Mouse (Mus musculus): Measurements from ENCODE around the gene Adssl1.

The Adssl1 gene

DNA sequence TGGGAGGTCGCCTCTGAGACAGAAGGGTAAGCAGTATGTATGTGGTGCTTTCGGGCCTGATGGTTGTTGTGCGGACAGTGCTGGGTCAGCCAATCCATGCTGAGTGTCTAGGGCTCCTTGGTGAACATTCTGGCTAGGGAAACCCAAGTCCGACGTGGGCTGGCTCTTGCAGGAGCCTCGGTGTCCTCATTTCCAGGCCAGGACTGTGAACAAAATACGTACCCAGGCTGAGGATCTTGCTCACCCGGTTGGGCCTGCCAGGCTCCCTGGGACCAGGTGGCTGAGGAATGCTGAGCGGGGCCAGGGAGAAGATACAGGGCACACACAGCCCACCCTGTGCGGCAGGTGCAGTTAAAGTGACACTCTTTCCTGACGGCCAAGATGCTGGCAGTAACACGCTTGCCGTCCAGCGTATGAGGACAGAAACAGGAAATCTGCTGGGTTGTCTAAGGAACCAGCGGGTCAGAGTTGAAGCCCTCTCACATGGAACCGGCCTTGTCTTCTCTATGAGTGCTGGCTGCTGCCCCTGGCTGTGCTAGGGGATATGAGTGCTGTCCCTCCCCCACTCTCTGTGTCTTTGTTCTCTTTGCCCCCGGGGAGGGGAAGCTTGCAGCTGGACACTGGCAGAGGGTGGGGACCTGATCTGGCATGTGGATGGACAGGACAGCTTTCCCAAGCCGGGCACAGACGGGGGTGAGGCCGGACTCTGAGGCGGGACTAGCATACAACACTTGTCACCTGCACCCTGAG, 26.7 kb upstream of the Adssl1 start:
- DNase-seq (ENCODE audit: low spot score in 2 of 2) = no peak

DNA sequence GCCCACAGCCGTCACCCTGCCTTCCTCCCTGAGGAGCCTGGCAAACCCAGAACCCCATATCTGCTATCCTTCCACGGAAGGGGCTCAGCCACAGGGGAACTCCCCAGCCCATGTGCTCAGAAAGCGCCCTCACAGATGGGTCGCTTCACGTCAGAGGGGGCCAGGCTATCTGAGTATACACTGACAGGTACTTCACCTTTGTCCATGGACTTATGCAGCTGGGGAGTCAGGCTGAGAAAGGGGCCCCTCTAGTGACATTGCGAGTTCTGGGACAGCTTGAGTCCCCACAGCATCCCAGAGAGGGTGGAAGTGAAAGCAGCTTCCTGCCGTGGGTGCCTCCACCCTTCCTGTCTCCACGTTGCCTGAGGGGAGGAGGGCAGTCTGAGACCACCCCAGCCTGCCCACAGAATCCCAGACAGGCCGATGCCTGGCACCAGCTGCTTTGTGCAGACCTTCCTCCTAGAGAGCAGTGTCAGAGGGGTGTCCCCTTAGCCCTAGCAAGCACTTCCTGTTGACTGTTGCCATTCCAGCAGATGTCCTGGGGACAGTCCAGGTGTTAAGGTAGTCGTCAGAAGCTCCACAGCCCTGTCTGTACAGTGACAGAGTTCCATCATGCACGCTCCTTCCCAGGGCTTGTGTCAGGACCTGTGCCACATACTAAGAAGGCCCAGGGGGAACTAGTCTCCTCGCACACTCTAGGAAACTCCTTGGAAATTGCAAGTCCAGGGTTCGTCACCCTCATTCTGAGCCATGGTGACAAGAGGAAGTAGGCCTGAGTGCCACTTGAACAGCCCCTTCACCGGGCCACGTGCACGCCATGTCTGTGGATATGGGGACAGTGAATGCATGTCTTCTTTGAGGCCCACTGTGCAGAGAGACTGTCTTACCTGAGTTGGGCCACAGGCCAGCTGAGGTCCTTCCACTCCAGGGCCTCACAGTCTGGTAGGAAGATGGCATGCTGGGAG, 25.6 kb upstream of the Adssl1 start:
- DNase-seq (ENCODE audit: low spot score in 2 of 2) = peak; percentile 39 to 42

DNA sequence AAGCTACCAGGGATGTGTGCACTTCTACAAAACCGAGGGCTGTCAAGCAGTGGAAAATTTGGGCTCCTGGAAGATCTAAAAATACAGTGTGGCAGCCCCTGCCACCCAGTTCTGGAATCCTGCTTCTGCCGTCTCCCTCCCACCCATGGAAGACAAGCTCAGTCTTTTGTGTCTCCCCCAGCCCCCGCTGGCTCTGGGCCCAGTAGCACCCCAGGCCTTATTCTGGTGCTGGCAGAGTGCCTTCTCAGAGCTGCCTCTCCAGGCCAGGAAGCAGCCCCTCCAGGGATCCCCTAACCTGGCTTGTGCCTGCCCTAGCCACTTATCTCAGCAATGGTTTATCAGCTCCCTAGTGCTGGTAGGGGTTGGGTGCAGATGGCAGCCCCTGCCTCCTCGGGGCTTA, 24.9 kb upstream of the Adssl1 start:
- DNase-seq (ENCODE audit: low spot score in 2 of 2) = no peak

DNA sequence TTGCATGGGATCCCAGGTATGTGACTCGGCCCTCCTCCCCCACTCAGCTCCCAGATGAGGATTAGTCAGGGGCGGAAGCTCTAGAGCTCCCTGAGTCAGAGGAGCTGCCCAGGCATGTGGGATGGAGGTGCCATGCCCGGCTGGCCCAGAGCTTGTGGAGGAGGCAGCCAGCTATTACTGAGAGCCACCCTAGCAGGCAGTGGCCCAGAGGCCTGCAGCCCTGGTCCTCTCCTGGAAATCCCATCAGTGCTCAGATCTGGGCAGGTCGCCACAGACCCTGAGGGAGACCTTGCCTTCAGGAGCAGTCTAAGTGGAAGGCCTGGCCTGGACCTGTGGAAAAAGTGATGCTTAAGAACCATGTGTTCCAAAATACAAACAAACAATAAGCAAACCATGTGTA, 24.2 kb upstream of the Adssl1 start:
- no peak for DNase-seq (ENCODE audit: low spot score in 2 of 2)

DNA sequence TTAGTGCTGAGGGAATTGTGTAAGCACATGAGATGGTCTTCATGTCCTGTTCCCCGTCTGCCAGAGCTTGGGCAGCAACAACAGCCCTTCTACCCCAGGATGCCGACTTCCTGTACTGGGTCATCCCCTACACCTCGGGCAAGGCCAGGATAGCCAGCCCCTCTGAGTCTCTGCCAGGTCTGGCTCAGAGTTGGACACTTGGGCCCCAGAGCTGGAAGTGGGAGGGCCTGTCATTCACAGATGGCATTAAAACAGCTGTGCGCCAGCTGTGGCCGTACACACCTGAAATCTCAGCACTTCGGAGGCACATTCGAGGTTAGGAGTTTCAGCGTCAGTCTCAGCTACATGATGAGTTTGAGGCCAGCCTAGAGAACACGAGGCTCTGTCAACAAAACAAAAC, 23.4 kb upstream of the Adssl1 start:
- DNase-seq (ENCODE audit: low spot score in 2 of 2) = no peak

DNA sequence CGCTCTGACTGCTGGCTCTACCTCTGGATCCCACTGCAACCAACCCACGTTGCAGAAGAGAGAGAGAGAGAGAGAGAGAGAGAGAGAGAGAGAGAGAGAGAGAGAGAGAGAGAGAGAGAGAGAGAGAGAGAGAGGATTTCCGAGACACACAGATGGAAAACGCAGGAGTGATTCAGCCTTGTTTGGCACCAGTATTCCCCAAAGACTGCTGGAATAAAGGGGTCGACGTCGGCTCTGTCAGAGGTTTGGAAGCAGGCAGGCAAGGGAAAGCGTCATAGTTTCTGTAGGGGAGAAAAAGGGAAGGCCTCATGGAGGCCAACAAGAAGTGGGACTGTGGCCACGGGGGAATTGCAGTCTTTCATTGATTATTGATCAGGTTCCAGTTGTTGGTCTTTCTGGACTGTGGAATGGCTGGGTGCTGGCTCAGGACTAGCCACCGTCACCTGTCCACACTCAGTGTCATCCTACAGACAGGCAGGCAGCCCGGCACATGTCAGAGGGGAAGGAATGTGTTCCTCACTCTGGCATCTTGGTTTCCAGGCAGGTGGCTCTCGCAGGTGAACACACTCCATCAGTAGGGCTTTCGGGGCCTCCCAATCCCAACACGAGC, 22.8 kb upstream of the Adssl1 start:
- DNase-seq (ENCODE audit: low spot score in 2 of 2) = no peak

DNA sequence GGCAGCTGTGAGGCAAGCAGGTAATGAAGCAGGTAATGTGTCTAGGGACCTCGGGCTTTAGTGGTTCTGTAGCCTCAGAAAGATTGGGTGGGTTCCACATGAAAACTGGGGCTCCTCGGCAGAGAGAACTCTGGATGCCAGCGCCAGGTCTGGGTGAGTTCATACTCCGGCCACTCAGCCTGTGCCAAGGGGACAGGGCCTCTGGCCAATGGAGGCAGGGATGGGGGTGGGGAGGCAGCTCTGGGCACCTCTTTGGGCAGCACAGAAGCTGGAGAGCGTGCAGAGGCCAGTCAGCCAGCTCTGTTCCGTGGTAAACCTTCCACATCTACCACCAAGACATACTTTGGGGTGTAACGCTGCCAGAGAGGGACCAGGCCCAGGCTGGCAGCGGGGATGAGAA, 22.2 kb upstream of the Adssl1 start:
- DNase-seq (ENCODE audit: low spot score in 2 of 2) = no peak

DNA sequence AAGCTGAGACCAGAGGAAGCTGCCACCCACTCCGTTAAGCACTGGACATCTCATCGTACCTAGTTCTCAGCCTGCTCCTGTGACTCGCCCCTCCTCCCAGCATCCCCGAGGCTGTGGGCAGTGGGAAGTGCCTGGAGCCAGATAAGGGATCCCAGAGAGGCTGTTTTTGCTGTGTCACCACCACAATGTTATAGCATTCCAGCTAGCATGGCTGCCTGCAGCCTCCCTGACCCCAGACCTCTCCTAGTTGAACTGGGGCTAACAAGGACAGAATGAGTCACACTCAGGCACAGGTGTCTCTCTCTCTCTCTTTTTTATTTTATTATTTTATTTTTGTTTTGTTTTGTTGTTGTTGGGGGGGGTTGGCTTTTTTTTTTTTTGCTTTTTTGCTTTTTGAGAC, 20.6 kb upstream of the Adssl1 start:
- DNase-seq (ENCODE audit: low spot score in 2 of 2) = no peak

DNA sequence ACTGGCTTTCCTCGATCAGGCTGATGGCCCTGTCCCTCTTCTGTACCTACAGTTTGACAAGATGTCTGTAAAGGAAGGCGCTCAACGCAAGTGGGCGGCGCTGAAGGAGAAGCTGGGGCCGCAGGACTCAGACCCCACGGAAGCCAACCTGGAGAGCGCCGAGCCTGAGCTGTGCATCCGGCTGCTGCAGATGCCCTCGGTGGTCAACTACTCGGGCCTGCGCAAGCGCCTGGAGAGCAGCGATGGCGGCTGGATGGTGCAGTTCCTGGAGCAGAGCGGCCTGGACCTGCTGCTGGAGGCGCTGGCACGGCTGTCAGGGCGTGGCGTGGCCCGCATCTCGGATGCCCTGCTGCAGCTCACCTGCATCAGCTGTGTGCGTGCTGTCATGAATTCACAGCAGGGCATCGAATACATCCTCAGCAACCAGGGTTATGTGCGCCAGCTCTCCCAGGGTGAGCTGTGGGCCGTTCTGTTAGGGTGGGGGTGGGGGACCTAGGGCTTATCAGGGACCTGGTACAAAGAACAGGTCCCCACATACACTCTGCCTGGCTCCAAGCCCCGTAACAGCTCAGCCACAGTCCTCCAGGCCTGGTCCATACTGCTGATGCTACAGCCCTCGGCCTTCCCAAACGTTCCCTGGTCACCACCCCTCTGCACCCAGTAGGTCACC, 19.8 kb upstream of the Adssl1 start:
- DNase-seq (ENCODE audit: low spot score in 2 of 2) = no peak

DNA sequence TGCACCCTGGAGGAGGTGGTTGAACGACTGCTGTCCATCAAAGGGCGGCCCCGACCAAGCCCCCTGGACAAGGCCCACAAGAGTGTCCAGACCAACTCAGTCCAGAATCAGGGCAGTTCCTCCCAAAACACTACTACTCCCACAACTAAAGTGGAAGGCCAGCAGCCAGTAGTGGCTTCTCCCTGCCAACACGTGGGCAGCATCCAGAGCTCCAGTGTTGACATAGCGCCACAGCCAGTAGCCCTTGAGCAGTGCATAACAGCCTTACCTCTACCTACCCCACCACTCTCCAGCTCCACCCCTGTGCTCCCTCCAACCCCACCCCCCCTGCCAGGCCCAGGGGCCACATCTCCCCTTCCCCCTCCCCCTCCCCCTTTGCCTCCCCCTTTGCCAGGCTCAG, 15.8 kb upstream of the Adssl1 start:
- no peak for DNase-seq (ENCODE audit: low spot score in 2 of 2)

DNA sequence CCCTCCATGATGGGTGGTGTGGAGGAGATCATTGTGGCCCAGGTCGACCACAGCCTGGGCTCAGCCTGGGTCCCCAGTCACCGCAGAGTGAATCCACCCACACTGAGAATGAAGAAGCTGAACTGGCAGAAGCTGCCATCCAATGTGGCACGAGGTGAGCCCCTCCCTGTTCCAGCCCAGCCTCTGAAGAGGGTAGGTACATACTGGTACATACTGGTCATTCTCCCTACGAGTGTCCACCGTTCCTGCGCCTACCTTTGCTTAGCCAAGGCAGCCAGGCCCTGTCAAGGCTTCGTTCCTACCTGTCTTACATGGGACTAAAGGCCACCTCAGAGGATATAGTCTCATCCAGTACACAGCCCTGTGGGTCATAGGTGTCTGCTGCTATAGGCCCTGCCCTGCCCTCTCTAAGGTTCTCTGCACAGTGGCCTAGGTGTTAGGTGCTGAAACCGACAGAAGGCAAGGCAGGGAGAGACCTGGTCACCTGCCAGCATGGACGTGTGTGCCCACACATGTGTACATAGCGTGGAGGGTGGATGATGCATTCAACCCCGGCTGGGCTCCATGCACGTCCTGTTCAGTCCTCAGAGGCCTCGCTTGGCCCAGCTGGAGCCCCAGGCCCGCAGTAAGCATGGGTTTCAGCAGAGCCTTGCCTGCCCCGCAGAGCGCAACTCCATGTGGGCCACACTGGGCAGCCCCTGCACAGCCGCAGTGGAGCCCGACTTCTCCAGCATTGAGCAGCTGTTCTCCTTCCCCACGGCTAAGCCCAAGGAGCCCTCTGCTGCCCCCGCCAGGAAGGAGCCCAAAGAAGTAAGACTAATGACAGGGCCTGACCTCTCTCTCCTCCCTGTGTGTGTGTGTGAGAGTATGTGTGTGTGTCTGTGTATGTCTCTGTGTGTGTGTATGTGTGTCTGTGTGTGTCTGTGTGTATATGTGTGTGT, 14.9 kb upstream of the Adssl1 start:
- no peak for DNase-seq (ENCODE audit: low spot score in 2 of 2)

DNA sequence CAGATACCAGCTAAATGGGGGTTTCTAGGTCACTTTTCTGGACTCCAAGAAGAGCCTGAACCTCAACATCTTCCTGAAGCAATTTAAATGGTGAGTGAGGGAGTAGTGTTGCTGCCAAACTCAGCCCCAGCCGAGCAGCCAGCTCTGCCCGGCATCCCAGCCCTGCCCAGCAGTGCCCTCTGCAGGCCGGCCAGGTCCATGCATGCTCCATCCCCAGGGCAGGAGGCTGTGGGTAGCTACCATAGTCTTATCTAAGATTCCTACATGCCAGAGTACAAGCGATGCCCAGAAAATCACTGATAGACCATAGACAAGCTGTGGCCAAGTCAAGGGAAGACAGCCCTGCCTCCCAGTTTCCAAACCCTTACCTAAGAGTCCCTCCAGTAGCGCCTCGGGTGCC, 14.1 kb upstream of the Adssl1 start:
- peak; percentile 65 to 76 for DNase-seq (ENCODE audit: low spot score in 2 of 2)

DNA sequence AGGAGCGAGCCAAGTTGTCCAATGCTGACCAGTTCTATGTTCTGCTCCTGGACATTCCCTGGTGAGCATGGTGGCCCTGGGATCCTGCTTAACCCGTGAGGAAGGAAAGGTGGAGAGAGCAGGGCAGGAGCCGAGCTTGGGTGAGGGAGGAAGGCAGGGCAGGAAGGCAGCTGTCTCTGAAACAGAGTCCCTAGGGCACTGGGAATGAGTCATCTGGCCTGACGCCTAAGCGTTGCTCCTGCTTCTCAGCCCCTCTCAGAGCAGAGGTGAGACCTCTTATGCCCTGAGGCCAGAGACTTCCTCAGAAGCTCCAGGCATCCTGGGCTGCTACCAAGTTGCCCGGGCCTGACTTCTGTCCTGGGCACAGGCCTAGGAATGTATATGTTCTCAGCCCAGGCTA, 12.8 kb upstream of the Adssl1 start:
- no peak for DNase-seq (ENCODE audit: low spot score in 2 of 2)

DNA sequence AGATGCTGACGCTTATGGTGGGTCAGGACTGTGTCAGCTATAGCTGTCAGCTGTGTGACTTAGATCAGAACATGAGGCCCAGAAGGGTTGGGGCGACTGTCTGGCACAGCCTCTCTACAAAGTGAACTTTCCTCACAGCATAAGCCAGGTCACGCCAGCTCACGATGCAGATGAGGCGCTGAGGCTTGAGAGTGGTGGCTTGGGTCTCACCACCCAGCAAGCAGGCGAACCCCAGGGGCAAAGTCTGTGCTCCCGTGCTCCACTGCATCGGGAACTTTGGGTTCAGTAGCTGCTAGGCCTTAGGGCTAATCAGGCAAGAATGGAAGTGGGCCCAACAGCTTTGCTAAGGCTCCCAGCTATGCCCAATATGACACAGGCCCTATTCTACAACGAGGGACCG, 10.8 kb upstream of the Adssl1 start:
- no peak for DNase-seq (ENCODE audit: low spot score in 2 of 2)

DNA sequence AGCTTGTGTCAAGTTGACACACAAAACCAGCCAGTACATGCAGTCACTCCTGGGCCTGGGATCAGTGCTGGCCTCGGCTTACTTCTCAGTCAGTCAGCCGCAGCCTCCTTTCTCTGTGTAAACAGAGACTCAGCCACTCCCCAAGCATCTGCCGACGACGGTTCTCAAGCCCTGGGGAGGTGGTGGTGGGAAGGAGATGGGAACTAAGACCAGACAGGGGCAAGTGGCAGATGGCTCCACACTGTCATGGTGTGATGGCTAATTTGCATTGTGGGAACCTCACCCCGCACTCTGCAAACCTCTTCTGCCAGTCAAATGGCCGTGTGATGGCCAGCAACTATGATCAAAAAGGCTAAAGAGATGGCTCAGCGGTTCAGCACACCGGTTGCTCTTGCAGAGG, 3.2 kb upstream of the Adssl1 start:
- DNase-seq (ENCODE audit: low spot score in 2 of 2) = peak in 1 of 2 experiments; percentile 20

DNA sequence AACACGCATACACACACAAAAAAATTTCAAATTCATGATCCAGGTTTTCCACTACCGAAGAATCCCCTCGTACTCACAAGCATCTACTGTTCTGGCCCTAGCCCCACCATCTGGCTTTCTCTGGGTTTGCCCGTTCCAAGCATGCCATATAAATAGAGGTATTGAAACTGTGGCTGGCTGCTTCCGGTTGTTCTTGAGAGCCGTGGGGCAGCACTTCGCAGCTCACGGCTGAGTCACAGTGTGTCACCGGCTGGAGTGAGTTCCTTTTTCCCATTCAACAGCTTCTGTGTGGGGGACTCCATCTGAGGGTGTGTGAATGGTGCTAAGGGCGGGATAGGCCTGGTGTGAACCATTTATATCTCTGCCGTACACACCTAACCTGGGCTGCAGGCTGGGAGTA, 2.7 kb upstream of the Adssl1 start:
- DNase-seq (ENCODE audit: low spot score in 2 of 2) = peak; percentile 71

DNA sequence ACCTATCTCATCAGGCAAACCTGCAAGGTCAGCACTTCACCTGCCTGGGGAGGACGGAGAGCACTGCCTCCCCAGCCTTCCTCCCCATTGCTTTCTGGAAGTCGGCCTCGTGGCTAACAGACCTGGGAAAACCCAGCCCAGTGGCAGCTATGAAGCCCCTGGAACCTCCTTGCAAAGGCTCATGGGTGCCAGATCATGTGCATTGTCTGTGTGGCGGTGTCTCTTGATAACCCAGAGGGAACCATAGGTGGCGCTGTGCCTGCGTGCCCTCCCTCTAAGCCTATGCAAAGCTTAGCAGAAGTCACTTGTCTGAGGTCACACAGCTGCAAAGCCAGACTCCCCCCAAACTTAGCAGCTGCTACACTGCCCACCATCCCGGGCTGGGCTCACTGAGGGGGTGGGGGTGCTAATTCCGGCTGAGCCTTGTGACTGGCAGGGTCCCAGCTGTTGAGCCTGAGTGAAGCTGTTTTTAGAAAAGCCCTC, 1.9 kb upstream of the Adssl1 start:
- DNase-seq (ENCODE audit: low spot score in 2 of 2) = peak; percentile 89

DNA sequence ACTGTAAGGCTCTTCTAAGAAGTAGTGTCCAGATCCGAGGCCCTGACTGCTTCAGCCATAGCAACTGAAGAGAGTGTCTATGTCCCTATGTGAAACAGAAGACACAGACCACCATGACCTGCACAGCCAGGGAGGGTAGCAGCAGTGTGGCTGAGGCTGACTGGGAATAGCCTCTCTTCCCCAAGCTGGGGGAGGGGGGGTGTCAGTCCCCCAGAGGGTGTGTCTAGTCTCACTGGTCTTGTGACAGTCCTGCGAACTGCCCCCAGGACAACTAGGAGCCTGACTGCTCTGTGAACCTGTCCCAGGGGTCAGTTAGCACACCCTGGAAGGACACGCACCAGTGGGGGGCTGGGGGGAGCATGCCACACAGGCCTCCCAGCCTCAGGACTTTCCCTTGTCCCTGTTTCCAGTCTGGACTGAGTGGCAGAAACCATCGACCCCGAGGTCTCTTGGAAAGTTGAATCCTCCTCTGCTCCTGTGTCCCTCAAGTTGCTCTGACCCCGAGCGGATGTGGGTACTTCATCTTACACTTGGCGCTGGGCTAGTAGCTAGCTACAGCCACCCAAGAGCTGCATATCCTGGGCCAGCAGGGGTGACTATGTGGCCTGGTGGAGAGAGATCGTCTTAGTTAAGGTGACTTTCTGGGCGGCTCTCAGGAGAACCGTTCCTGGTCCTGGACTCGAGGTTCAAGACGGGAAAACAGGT, 712 bp upstream of the Adssl1 start:
- DNase-seq (ENCODE audit: low spot score in 2 of 2) = peak; percentile 67 to 79

DNA sequence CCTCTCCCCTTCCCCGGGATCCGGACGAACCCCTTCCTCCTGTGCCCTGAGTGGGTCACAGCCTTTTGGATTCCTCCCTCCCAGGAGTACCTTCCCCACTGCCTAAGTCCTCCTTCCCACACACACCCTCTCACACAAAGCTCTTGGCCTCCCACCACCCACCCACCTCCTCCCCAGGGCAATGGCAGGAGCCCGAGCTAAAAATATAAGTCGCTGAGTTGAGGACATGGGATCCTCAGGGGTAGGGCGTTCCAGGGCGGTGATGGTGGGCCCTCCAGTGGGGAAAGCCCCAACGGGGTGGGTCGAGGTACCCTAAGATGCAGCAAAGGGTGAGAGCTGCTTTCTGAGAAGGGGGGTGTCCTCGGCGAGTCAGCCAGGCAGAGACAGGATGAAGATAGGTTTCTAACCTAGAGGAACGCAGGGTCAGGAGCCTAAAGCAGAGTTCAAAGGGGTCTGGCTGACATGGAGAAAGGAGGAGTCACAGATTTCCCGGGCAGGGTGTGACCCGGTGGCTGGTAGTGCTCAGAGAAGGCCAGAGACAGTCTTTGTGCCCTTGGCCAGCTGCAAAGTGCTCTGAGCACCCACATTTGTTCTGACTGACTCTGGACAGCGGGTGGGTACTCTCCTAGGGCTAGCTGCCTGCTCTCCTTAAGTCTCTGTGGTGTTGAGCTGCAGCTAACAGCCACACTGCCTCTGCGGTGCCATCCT, 663 bp downstream of the Adssl1 start:
- peak; percentile 32 to 38 for DNase-seq (ENCODE audit: low spot score in 2 of 2)
